Mouse (Mus musculus) liver, postnatal 0 days (tissue): ENCODE measurements around the gene Ildr1. TPM values are rescaled to one million over a fixed set of nuclear protein-coding genes. Genes with fewer than 3 reads are reported as not detected.

Source experiments
- ATAC-seq: fragments of 200-750 bp; cut with Nextera tagmentation; 2 replicates; pipeline ENCODE4 v1.8.0; 2017; ENCODE audit warnings: mild to moderate bottlenecking, moderate library complexity
- DNase-seq: peaks from one replicate; pipeline ENCODE4 v3.0.0-alpha.2; 2016
- H3K27ac ChIP-seq: fragments of 300-500 bp; sonication (generic); 2 replicates; pipeline ENCODE4 v1.5.1; 2014; ENCODE audit warnings: antibody characterized with exemption, moderate library complexity, mild to moderate bottlenecking, low read depth
- H3K27me3 ChIP-seq: fragments of 300-500 bp; sonication (generic); 2 replicates; pipeline ENCODE4 v1.6.1; 2014; ENCODE audit warnings: low read length, control low read depth, mixed read lengths; ENCODE audit not compliant: insufficient read depth
- H3K36me3 ChIP-seq: fragments of 300-500 bp; sonication (generic); replicated peaks from 2 replicates; pipeline ENCODE4 v1.6.1; 2014; ENCODE audit warnings: mild to moderate bottlenecking, control low read depth, low read length, moderate library complexity, mixed read lengths; ENCODE audit not compliant: insufficient read depth
- H3K4me1 ChIP-seq: fragments of 300-500 bp; sonication (generic); 2 replicates; pipeline ENCODE4 v1.6.1; 2014; ENCODE audit warnings: antibody characterized with exemption, mild to moderate bottlenecking, control low read depth; ENCODE audit not compliant: insufficient read depth
- H3K4me2 ChIP-seq: fragments of 300-500 bp; sonication (generic); 2 replicates; pipeline ENCODE4 v1.6.1; 2014; ENCODE audit warnings: low read depth, mild to moderate bottlenecking, low read length, moderate library complexity, mixed read lengths
- H3K4me3 ChIP-seq: fragments of 300-500 bp; sonication (generic); 2 replicates; pipeline ENCODE4 v1.5.1; 2014; ENCODE audit warnings: low read depth, low read length
- H3K9ac ChIP-seq: fragments of 300-500 bp; sonication (generic); replicated peaks from 2 replicates; pipeline ENCODE4 v1.6.1; 2014; ENCODE audit warnings: mild to moderate bottlenecking, moderate library complexity
- H3K9me3 ChIP-seq: fragments of 300-500 bp; sonication (generic); 2 replicates; pipeline ENCODE4 v1.6.1; 2016; ENCODE audit warnings: mild to moderate bottlenecking, control low read depth, low read length, mixed read lengths
- CTCF ChIP-seq: sonication (generic); IDR thresholded peaks from 2 replicates; pipeline ENCODE4 v1.5.1; 2016; ENCODE audit warnings: antibody characterized with exemption, low read depth
- EP300 ChIP-seq: IDR thresholded peaks from 2 replicates; pipeline ENCODE4 v1.6.1; 2016; ENCODE audit warnings: antibody characterized with exemption, low read depth, mild to moderate bottlenecking
- WGBS: fragments of 180-500 bp; shearing (Covaris S2); extraction: QIAGEN DNeasy Blood & Tissue Kit; methylation state at CpG from one replicate; pipeline ENCODE4 v1.1.7; 2014; ENCODE audit not compliant: insufficient replicate concordance; 5-methylcytosine and 5-hydroxymethylcytosine counted together
- polyA plus RNA-seq: library from polyadenylated mRNA; unstranded; fragments of >200 nt; fragmentation: Nextera tagmentation; extraction: Ambion mirVana; gene quantifications from 2 replicates; pipeline ENCODE4 v1.2.1, GENCODE M21; 2015

The Ildr1 gene
- polyA plus RNA-seq, 1 experiment from 2014 or later: 0.19 TPM

DNA sequence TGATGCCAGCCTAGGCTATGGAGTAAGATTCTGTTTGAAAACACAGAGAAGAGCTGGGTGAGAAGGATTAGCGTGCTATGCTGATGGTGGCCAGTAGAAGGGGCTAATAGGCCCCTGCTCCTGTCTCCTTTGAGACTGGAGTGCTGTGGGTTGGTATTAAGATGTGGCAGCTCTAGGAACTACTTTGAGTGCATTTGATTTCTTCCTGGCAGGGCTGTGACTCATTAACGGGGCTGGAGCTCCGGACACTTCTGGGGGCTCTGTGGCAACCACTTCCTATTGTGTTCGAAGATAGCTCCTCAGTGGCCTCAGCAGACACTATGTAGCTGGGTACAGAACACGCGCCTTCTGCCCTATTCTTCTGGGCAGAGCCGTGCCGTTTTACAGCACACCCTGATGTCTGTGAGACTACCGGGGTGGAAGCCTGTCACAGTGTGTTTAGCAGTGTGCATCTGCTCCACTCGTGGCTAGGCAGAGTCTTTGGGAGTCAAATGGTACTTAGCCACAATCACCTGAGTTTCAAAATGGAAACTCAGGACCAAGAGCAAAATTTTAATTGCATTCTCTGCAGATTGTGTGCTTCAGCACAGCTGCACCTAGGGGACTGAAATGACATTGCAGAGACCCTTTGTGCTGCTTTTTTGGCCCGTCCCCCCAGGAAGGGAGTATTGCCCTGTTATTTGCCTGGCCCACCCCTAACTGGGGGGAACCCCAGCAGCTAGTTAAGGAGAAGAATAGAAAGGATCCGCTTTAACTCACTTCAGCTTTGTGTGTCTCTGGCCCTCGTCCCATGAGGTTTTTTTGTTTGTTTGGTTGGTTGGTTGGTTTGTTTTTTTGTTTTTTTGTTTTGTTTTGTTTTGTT is 26.6 kb downstream of the Ildr1 start:
- no peak overlapping the region for H3K9ac ChIP-seq
- H3K27me3 ChIP-seq: no peaks in the 10 kb centered on the region
- H3K27ac ChIP-seq: no peak overlapping the region
- TF ChIP-seq EP300 (no peak), CTCF (peak; percentile 45)
- 34% methylated on average over 13 of the region's 13 CpGs for WGBS
- no peak overlapping the region for H3K4me3 ChIP-seq
- no peak overlapping the region for H3K4me2 ChIP-seq
- no peak; the same call in 1 of the 2 replicates for ATAC-seq
- H3K4me1 ChIP-seq: no peaks in the 10 kb centered on the region
- no peaks in the 10 kb centered on the region for H3K36me3 ChIP-seq
- no peaks in the 10 kb centered on the region for H3K9me3 ChIP-seq
- DNase-seq: no peak

DNA sequence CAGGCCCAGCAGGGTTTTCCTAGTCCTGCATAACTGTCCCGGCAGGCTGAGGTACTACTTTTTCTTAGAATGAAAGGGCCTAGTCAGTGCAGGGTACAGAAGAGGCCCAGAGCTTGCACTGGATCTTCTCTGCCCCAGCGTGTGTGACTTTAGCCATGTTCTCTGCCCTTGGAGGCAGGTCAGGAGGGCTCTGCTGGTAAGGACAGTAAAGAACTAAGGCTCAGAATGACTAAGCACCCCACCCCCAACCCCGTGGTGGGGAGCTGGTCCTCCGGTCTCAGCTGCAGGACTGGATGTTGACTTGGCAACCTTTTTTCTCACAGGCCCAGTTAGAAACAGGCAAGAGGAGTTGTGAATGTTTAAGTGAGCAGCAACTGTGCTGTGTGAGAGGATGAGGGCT is 29.0 kb downstream of the Ildr1 start:
- WGBS: 43% methylated on average over 4 of the region's 4 CpGs
- Histone ChIP-seq H3K4me3 (no peak overlapping the region), H3K9me3 (no peaks in the 10 kb centered on the region), H3K4me1 (no peaks in the 10 kb centered on the region), H3K27me3 (no peaks in the 10 kb centered on the region), H3K36me3 (no peaks in the 10 kb centered on the region), H3K9ac (no peak overlapping the region), H3K27ac (no peak overlapping the region), H3K4me2 (no peak overlapping the region)
- no peak for TF ChIP-seq EP300
- no peak for TF ChIP-seq CTCF
- DNase-seq (no peak), ATAC-seq (no peak)

DNA sequence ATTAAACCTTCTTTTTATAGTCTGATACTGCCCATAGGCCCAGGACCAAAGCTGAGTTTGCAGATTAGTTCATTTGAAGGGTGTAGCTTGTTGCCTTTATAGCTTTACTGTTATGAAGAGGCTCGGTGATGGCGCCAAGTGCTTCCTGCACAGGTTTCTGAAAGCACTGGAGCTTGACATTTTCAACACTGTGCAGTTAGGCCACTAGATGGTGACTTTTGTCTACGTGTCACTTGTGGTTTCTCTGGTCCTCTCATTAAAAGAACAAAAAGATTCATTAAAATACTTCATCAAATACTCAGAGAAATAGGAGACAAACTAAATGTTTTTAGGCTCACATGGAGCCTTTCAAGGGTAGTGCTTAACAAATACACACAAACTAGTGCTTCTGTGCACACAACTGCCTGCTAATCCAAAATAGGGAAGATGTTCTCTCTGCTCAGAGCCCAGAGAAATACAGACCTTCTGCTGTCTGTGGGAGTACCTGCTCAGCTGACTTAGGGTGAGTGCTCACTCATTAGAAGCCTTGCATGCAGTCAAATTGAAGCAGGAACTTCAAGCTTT is 30.2 kb downstream of the Ildr1 start:
- peak; percentile 49 for TF ChIP-seq CTCF
- no peak for TF ChIP-seq EP300
- Histone ChIP-seq H3K9ac (no peak overlapping the region), H3K27me3 (no peaks in the 10 kb centered on the region), H3K36me3 (no peaks in the 10 kb centered on the region), H3K4me3 (no peak overlapping the region), H3K9me3 (no peaks in the 10 kb centered on the region), H3K4me2 (no peak overlapping the region), H3K4me1 (no peaks in the 10 kb centered on the region), H3K27ac (no peak overlapping the region)
- no peak for ATAC-seq
- 27% methylated on average over 3 of the region's 3 CpGs for WGBS
- DNase-seq: no peak

DNA sequence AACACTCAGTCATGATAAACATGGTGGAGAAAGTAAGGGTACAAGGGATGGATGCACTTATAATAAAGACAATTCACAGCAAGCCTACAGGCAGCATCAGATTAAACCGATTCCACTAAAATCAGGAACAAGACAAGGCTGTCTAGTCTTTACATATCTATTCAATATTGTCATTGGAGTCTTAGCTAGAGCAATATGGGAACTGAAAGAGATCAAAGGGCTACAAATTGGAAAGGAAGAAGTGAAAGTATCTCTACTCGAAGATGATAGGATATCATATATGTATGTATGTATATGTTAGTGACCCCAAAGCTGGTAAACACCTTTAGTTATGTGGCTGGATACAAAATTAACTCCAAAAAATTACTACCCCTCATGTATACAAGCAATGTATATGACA is 35.2 kb downstream of the Ildr1 start:
- no peak for DNase-seq
- 67% methylated on average over 2 of the region's 2 CpGs for WGBS
- ATAC-seq: no peak
- Histone ChIP-seq H3K36me3 (no peaks in the 10 kb centered on the region), H3K27ac (no peak overlapping the region), H3K27me3 (no peaks in the 10 kb centered on the region), H3K4me1 (no peaks in the 10 kb centered on the region), H3K4me2 (no peak overlapping the region), H3K4me3 (no peak overlapping the region), H3K9ac (no peak overlapping the region), H3K9me3 (no peaks in the 10 kb centered on the region)
- TF ChIP-seq CTCF (no peak), EP300 (no peak)

DNA sequence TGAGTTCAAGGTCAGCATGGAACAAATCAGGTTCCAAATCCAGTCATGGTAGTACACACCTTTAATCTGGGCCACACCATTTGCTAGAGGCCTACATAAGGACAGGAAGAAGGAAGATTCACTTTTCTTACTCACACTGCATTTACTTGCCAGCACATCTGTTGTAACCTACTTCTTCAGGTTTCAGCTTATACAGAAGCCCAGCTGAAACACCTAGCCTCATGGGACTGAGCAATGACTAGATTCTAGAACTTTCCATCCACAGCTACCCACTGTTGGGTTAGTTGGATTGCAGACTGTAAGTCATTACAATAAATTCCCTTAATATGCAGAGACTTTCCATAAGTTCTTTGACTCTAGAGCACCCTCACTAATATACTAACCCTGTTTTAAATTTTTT is 38.8 kb downstream of the Ildr1 start:
- Histone ChIP-seq H3K4me1 (no peaks in the 10 kb centered on the region), H3K4me2 (no peak overlapping the region), H3K27me3 (no peaks in the 10 kb centered on the region), H3K36me3 (no peaks in the 10 kb centered on the region), H3K9ac (no peak overlapping the region), H3K27ac (no peak overlapping the region), H3K9me3 (no peaks in the 10 kb centered on the region), H3K4me3 (no peak overlapping the region)
- no peak for TF ChIP-seq CTCF
- TF ChIP-seq EP300: no peak
- DNase-seq (no peak), ATAC-seq (no peak)

DNA sequence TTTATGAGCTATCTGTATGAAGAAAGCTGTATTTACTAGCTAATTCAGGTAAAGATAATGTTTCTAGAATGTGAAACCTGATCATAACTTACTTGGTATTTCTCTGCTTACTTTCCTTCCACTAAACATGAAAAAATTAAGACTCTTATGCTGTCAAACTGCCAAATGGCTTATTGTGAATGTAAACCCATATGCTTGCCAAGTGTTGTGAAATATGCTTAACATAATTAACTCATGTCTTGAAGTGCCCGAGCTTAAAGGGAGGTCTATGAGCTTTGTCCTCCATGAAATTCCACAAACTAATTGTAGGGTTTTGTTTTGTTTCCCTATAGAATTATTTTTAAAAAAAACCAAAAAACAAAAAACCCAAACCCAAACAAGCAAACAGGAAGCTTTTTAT is 40.0 kb downstream of the Ildr1 start:
- H3K4me1 ChIP-seq: no peaks in the 10 kb centered on the region
- no peak overlapping the region for H3K27ac ChIP-seq
- H3K4me2 ChIP-seq: no peak overlapping the region
- H3K4me3 ChIP-seq: no peak overlapping the region
- TF ChIP-seq EP300 (no peak), CTCF (no peak)
- no peaks in the 10 kb centered on the region for H3K27me3 ChIP-seq
- ATAC-seq: no peak
- H3K36me3 ChIP-seq: no peaks in the 10 kb centered on the region
- DNase-seq: no peak
- WGBS: 58% methylated on average over 1 of the region's 1 CpGs
- H3K9ac ChIP-seq: no peak overlapping the region
- no peaks in the 10 kb centered on the region for H3K9me3 ChIP-seq
